8 mouse cellular contexts compared by ENCODE assay signal in genomic region chr9:65884564-65885315, GRCm38 (mm10). TPM values are rescaled to one million over a fixed set of nuclear protein-coding genes. Genes with fewer than 3 reads are reported as not detected.
A peak's percentile ranks its signal among the peaks of the same experiment; 100 is the strongest.
DNase-seq lines count a peak whose midpoint lies in the region; ATAC-seq and TF ChIP-seq lines count a peak whose summit lies in the region.

No protein-coding gene starts in this region.

- peak overlapping the region; percentile 54 for H3K4me2 ChIP-seq in forebrain, embryonic 12.5 days
- H3K4me2 ChIP-seq in neural tube, embryonic 15.5 days, result peak overlapping the region; percentile 65

- H3K4me3 ChIP-seq in E14TG2a.4 (replicated peaks; ENCODE audit: low read length), result peak overlapping the region; percentile 88
- H3K4me3 ChIP-seq in forebrain, embryonic 12.5 days (replicated peaks), result peak overlapping the region; percentile 64
- H3K4me3 ChIP-seq in neural tube, embryonic 15.5 days (replicated peaks), result peak overlapping the region; percentile 61

- intact Hi-C loops in heart, postnatal 10 days (cut with DNase I), result no loop called here

- H3K27ac ChIP-seq in forebrain, embryonic 12.5 days, result peak overlapping the region; percentile 65
- peak overlapping the region; percentile 81 for H3K27ac ChIP-seq in neural tube, embryonic 15.5 days (replicated peaks)

- peak; percentile 85 for DNase-seq in c-Kit-positive CD71-positive TER-119-positive erythroid progenitor cells, embryonic 14.5 days (ENCODE audit: low spot score)
- peak; percentile 94 to 96 for DNase-seq in heart, postnatal 10 days
- DNase-seq in layer of hippocampus, adult 11-12 months (ENCODE audit: low spot score), result peak; percentile 88
- peak; percentile 90 to 92 for DNase-seq in lung, adult 18-20 months
- peak; percentile 91 for DNase-seq in testis, postnatal 14 days (ENCODE audit: low spot score)

- peaks cover 15% of the 10 kb centered on the region; the same call in 1 of the 2 replicates for H3K27me3 ChIP-seq in E14TG2a.4 (ENCODE audit: insufficient read depth, low read length)
- H3K27me3 ChIP-seq in forebrain, embryonic 12.5 days, result no peaks in the 10 kb centered on the region
- no peaks in the 10 kb centered on the region for H3K27me3 ChIP-seq in neural tube, embryonic 15.5 days (replicated peaks)

- peak overlapping the region; percentile 64 for H3K9ac ChIP-seq in forebrain, embryonic 12.5 days
- H3K9ac ChIP-seq in neural tube, embryonic 15.5 days (replicated peaks), result peak overlapping the region; percentile 52

- ATAC-seq in forebrain, embryonic 12.5 days (ENCODE audit: low FRiP score), result peak; percentile 93
- ATAC-seq in neural tube, embryonic 15.5 days (ENCODE audit: low FRiP score), result peak; percentile 97

- peaks cover 9% of the 10 kb centered on the region; the same call in 1 of the 2 replicates for H3K4me1 ChIP-seq in E14TG2a.4 (replicated peaks; ENCODE audit: low read depth, low read length)
- H3K4me1 ChIP-seq in forebrain, embryonic 12.5 days, result peaks cover 4% of the 10 kb centered on the region
- H3K4me1 ChIP-seq in neural tube, embryonic 15.5 days, result peaks cover 11% of the 10 kb centered on the region

- H3K9me3 ChIP-seq in E14TG2a.4 (ENCODE audit: low read length), result no peaks in the 10 kb centered on the region
- no peaks in the 10 kb centered on the region for H3K9me3 ChIP-seq in forebrain, embryonic 12.5 days
- no peaks in the 10 kb centered on the region for H3K9me3 ChIP-seq in neural tube, embryonic 15.5 days (replicated peaks)

- H3K36me3 ChIP-seq in E14TG2a.4 (ENCODE audit: insufficient read depth, low read length), result peaks cover 11% of the 10 kb centered on the region
- no peaks in the 10 kb centered on the region; the same call in 1 of the 2 replicates for H3K36me3 ChIP-seq in forebrain, embryonic 12.5 days (replicated peaks)
- peaks cover 9% of the 10 kb centered on the region for H3K36me3 ChIP-seq in neural tube, embryonic 15.5 days

- no peak for TF ChIP-seq CTCF in E14TG2a.4 (conservative IDR thresholded peaks at IDR 0.05; ENCODE audit: low read length)

- under 1% methylated on average over 37 of the region's 37 CpGs for WGBS in forebrain, embryonic 12.5 days
- under 1% methylated on average over 37 of the region's 37 CpGs for WGBS in neural tube, embryonic 15.5 days

RNA-seq across cellular contexts. Expression of gene Pclaf, which starts 5.3 kb away (rescaled TPM):
- polyA plus RNA-seq in forebrain, embryonic 12.5 days (2016; fragmentation: Nextera tagmentation; extraction: Ambion mirVana), result 224 and 226 TPM in 2 replicates
- total RNA-seq in heart, postnatal 10 days (2021), result 10 to 100 TPM; 12.4 to 12.6 TPM
- polyA plus RNA-seq in neural tube, embryonic 15.5 days (2015; fragmentation: Nextera tagmentation; extraction: Ambion mirVana), result 21.2 and 64.0 TPM in 2 replicates

RNA-seq across cellular contexts. Expression of gene Trip4, which starts 23.9 kb away (rescaled TPM):
- 32.8 and 36.3 TPM in 2 replicates for polyA plus RNA-seq in forebrain, embryonic 12.5 days (2016; fragmentation: Nextera tagmentation; extraction: Ambion mirVana)
- 10 to 100 TPM; 21.1 to 21.4 TPM for total RNA-seq in heart, postnatal 10 days (2021)
- polyA plus RNA-seq in neural tube, embryonic 15.5 days (2015; fragmentation: Nextera tagmentation; extraction: Ambion mirVana), result 27.9 and 30.2 TPM in 2 replicates

RNA-seq across cellular contexts. Expression of gene Csnk1g1, which starts 24.0 kb away (rescaled TPM):
- 24.8 and 25.8 TPM in 2 replicates for polyA plus RNA-seq in forebrain, embryonic 12.5 days (2016; fragmentation: Nextera tagmentation; extraction: Ambion mirVana)
- 10 to 100 TPM; 15.3 to 18.6 TPM for total RNA-seq in heart, postnatal 10 days (2021)
- 19.1 and 19.4 TPM in 2 replicates for polyA plus RNA-seq in neural tube, embryonic 15.5 days (2015; fragmentation: Nextera tagmentation; extraction: Ambion mirVana)

RNA-seq across cellular contexts. Expression of gene Zfp609, which starts 57.4 kb away (rescaled TPM):
- polyA plus RNA-seq in forebrain, embryonic 12.5 days (2016; fragmentation: Nextera tagmentation; extraction: Ambion mirVana), result 11.1 and 13.1 TPM in 2 replicates
- total RNA-seq in heart, postnatal 10 days (2021), result 10 to 100 TPM; 34.4 to 36.7 TPM
- 6.8 and 7.1 TPM in 2 replicates for polyA plus RNA-seq in neural tube, embryonic 15.5 days (2015; fragmentation: Nextera tagmentation; extraction: Ambion mirVana)

Comparison
In these comparisons a context has a peak if more than half of its experiments do, and no peak if none do; other contexts are left out.
1. Peak in every context shown above with its lines: DNase-seq, ATAC-seq, H3K4me3 ChIP-seq and H3K27ac ChIP-seq.